ENCODE assay signal across 17 mouse cellular contexts in genomic region chr4:85208531-85208930, GRCm38 (mm10).
DNase-seq lines count a peak whose midpoint lies in the region; TF ChIP-seq lines count a peak whose summit lies in the region.
"Had no signal": no experiment of that assay in that cellular context is flagged by ENCODE, and none has a peak within 500 bp of the region (broad histone marks: within the 10 kb centered on the region; RNA-seq: fewer than 3 reads in every experiment).

No protein-coding gene starts in this region.

- no peaks in the 10 kb centered on the region for H3K9me3 ChIP-seq in E14TG2a.4 (ENCODE audit: low read length)
- H3K9me3 ChIP-seq: embryonic facial prominence, embryonic 13.5 days; heart, embryonic 13.5 days; hindbrain, embryonic 12.5 days; intestine, embryonic 15.5 days had no signal

- peaks cover 10% of the 10 kb centered on the region for H3K36me3 ChIP-seq in E14TG2a.4 (ENCODE audit: insufficient read depth, low read length)
- H3K36me3 ChIP-seq: embryonic facial prominence, embryonic 13.5 days; heart, embryonic 13.5 days; hindbrain, embryonic 12.5 days; intestine, embryonic 15.5 days had no signal

- peak; percentile 19 for DNase-seq in cerebellum, adult 9-11 months
- DNase-seq in cerebellum, postnatal 4 days (ENCODE audit: low spot score in 2 of 2): no peak
- DNase-seq in ES-CJ7 (ENCODE audit: low read depth, low spot score): peak; percentile 97
- peak; percentile 94 for DNase-seq in ZHBTc4 (ENCODE audit: low read depth, low spot score)
- DNase-seq in layer of hippocampus, adult 9-10 months (ENCODE audit: low spot score): no peak
- DNase-seq: adrenal gland, postnatal 10 days; cerebellum, adult 11-12 months; gastrocnemius, postnatal 36 days; heart, adult 11 months; heart, postnatal 36 days; kidney, adult 2 months had no signal

- peak overlapping the region; percentile 37; the same call in 1 of the 2 replicates for H3K4me3 ChIP-seq in E14TG2a.4 (replicated peaks; ENCODE audit: low read length)
- H3K4me3 ChIP-seq: embryonic facial prominence, embryonic 13.5 days; heart, embryonic 13.5 days; hindbrain, embryonic 12.5 days; intestine, embryonic 15.5 days had no signal

- no peak for TF ChIP-seq CTCF in E14TG2a.4 (conservative IDR thresholded peaks at IDR 0.05; ENCODE audit: low read length)

- peaks cover 10% of the 10 kb centered on the region for H3K27me3 ChIP-seq in E14TG2a.4 (ENCODE audit: insufficient read depth, low read length)
- H3K27me3 ChIP-seq: CH12.LX had no signal

- peaks cover 78% of the 10 kb centered on the region for H3K4me1 ChIP-seq in E14TG2a.4 (replicated peaks; ENCODE audit: low read depth, low read length)

Comparison
In these comparisons a context has a peak if more than half of its experiments do, and no peak if none do; other contexts are left out.
1. DNase-seq: peak in cerebellum, adult 9-11 months (single experiment), ES-CJ7 (single experiment) and ZHBTc4 (single experiment); none in cerebellum, postnatal 4 days (0 of 2) and layer of hippocampus, adult 9-10 months (single experiment).